Mouse (Mus musculus) G1E-ER4 (cell line): ENCODE results near the gene Mttp. TPM values are rescaled to one million over a fixed set of nuclear protein-coding genes. Genes with fewer than 3 reads are reported as not detected.

Source experiments
- GATA1 ChIP-seq: IDR thresholded peaks from one replicate; pipeline ENCODE4 v1.8.0; 2012; ENCODE audit warnings: low read length, inconsistent platforms
- polyA plus RNA-seq: library from polyadenylated mRNA; stranded (reverse); fragments of >175 nt; gene quantifications from 2 replicates; pipeline ENCODE4 v1.2.3, GENCODE M21; 2012

Mttp gene
- 0.39 and 0.71 TPM in 2 replicates for polyA plus RNA-seq

DNA sequence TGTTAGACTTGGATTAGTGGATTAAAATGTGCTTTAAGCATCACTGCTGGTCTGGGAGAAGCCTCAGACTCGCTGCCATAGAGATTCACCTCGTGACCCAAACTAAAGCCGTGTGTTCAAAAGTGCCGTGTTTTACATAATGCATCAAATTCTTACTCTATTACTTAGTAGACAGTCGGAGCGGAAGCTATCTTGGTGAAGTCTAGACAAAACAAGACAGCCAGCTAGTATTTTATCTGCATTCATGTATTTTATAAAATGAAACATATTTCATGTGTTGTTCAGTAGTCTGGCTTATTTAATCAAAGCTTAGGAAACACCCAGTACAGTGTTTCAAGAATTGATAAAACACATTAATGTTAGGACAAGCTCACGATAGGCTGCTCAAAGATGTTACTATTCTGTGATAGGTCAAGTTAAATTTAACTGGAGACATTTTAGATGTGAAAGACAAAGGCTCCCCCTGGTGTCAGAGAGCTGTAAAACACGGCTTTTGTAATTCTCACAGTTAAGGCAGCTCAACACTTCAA lies at the start of gene Mttp:
Mttp (minus strand) TSS at position 327 of the 530 bp plus-strand sequence.
- TF ChIP-seq GATA1, result peak; percentile 35

DNA sequence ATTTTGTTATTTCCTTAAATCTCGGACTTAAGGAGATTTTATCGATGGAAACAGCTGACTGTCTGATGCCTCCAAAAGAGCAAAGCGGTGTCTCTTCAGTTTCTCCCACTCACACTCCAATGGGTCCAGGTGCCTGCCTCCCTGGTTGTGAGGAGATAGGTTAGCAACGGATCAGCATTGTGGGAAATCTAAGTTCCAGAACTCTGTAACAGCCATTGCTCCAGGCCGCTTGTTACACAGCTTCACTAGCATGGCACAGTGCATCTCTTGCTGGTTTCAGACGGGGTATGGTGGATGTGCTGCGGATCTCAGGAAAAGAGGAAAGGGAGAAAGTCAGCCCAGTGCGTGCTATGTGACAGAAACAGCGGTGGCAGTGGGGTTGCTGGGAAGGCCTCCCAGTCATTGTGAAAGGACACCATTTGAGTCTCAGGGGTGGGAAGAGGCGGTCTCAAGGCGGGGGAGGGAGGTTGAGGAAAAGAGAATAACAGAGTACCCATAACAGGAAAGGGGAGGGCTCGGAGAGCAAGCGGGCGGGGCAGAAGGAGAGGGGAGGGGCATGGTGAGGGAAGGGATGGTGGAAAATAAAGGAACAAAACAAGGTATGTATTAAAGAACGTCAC lies 49.0 kb upstream of the Mttp start, which contains the start of gene 4930579F01Rik:
4930579F01Rik (minus strand) TSS at position 143 of the 620 bp plus-strand sequence.
- no peak for TF ChIP-seq GATA1

DNA sequence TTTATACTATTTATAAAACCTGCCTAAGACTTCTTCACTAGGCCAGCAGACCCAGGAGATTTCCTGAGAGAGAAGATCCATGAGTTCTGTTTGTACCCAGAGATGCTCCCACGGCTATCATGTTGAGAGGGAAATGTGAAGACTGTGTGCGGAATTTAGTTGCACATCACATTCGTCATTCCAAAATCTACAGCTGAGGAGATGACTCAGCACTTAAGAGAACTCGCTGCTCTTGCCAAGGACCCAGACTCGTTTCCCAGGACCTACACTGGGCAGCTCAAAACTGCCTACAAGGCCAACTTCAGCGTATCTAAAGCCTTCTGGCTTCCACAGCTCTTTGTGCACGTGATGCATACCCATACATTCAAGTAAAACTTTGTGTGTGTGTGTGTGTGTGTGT lies 47.5 kb upstream of the Mttp start:
- no peak for TF ChIP-seq GATA1

DNA sequence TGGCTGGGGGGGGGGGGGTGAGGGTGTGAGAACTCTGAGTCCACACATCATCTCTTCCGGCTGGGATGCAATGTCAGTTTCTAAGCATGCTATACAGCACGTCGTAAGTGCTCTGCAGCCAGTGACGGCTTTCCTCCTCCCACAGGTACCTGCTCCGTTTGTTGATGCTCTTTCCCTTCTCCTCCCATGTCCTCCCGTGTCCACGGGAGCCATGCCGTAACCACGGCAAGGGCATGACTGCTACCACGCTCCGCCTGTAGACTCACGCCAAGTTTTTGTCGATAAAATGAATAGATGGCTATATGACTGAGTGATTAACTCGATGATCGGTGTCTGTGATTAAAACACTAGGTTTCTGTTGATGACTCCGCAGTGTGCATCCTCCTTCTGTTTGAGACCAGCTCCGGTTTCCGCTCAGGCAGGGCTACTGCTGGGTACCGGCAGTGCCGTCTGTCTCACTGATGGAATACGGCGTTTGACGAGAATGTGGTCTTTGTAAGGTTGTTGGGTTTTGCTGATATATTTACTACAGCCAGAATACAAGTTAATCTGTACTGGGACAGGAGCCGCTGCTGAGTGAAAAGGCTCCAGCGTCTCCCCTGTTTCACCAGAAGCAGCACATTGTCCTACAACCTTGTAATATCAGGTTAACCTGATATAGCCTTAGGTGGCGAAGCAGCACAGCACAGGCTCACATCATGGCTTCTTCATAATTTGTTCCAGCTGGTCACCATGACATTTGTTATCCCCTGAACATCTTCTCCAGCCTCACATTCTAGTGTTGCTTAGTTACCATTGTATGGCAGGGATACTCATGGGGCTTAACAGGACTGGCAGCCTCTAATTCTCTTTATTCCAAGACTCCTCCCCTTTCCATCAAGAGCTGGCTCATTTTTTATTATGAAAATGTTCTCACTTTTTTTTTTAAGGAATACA lies 41.5 kb upstream of the Mttp start:
- TF ChIP-seq GATA1, result no peak

DNA sequence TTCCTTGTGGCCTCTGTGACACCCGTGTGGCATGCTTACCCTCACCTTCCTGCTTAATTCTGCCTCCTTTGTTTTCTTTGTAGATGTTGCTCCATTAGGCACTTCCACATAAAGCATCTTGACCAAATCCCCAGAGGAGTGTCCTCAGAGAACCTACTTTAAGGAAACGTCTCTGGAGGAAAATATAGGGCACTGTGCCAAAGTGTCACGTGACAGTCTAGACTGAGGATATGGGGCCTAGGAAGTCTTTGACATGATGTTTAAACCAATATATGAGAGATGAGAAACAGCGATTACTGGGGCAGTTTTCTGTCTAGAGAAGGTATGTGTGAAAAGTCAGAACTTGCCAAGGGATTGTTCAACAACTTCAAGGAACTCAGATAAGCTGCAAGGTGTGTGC lies 40.5 kb upstream of the Mttp start:
- TF ChIP-seq GATA1, result no peak

DNA sequence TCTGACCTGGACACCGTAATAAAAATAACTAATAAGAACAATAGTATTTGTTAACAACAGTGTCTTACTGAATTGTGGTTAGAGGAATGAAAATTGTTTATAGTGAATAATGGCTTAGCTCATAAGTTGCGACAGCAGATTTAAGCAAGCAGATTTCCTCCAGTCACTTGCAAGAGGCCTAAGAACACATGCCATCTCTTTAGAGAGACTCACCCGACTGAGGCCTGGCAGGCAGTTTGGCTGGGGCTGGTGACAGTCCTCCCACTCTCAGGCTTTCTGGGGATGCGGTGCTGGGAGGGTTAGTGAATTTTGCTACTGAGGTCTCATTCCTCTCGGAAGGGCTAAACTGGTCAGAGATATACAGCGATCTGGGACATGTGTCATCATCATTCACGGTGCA lies 38.6 kb upstream of the Mttp start:
- no peak for TF ChIP-seq GATA1

DNA sequence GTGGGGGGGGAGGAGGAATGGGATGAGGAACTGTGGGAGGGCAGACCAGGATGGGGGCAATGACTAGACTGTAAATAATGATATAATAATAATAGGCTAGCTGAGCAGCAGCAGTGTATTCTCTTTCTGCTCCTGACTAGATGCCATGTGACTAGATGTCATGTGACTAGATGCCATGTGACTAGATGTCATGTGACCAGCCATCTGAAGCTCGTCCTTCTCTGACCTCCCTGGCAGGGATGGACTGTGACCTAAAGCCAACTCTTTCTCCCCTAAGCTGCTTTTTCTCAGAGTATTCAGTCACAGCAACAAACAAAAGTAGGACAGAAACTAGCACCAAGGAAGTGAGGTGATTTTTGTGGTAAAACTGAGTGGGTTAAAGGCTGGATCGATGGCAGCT lies 37.3 kb upstream of the Mttp start:
- TF ChIP-seq GATA1, result no peak

DNA sequence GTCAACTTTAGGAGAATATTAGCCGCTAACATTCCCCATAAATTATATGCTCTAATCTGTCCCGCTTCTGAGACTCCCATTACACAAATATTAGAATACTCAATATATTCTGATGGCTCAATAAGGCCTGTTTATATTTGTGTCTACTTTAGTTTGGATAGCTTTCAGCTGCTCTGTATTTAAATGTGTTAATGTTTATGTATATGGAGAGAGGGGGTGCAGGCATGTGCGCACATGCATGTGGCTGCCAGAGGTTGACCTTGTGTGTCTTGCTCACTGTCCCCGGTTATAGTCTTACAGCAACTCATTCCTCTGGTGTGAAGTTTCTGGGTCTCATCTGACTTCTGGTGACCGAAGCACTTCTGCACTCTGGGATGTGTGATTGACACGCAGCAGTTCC lies 30.8 kb upstream of the Mttp start:
- no peak for TF ChIP-seq GATA1

DNA sequence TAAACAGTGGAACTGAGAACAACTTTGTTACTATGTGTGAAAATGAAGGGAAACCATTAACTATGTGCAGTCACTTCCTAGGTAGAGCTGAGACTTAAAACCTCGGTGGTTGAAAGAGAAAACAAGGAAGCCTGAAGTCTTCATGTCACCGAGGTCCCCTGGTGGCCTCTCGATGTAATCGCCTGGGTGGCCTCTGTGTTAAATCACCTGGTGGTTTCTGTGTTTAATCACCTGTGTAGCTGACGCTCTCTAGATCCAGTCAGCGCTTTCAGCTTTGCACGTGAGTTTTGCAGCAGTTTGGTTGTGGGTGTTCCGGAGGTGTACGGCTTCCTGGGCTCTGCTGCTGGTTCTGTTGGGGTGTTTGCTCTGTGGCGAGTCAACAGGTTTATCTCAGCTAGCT lies 28.5 kb upstream of the Mttp start:
- TF ChIP-seq GATA1, result no peak

DNA sequence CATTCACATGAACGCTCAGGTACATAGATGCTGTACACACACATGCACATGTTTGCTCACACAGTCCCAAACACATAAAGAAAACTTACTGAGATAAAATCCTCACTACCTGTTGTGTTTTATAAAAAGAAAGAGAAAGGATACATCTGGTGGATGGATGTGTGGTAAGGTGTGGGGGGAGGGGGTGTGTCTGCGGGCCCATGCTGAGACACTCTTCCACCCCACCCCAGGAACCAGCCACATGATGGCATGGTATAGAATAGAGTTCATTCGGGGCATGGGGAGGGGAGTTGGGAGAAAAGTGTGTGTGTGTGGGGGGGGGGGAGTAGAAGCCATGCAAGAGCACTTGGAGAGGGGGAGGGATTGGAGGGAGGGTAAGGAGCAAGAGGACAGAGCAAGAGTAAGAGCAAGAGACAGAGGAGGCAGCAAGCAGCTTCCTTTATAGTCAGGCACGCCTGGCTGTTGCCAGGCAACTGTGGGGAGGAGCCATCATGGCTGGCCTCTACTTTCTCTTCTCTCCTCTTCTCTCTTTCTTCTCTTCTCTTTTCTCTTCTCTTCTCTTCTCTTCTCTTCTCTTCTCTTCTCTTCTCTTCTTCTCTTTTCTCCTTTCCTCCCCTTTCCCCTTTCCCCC lies 17.9 kb upstream of the Mttp start:
- TF ChIP-seq GATA1, result no peak

DNA sequence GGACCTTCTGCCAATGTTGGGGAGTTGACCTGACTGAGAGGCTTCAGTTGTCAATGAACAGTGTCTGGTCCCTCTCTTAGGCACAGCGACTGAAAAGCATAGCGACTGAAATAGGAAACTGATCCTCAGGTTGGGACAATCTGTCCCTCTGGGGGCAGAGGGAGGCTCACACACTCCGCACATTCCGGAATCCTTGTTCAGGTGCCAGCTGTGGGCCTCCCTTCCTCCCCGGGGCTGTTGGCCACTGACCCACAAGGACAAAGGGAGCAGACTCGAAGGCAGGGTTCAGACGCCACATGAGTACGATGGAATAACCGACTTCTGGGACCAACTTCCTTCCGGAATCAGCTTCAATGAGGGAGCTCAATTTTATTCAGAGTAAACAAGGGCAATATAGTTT lies 16.9 kb upstream of the Mttp start:
- no peak for TF ChIP-seq GATA1

DNA sequence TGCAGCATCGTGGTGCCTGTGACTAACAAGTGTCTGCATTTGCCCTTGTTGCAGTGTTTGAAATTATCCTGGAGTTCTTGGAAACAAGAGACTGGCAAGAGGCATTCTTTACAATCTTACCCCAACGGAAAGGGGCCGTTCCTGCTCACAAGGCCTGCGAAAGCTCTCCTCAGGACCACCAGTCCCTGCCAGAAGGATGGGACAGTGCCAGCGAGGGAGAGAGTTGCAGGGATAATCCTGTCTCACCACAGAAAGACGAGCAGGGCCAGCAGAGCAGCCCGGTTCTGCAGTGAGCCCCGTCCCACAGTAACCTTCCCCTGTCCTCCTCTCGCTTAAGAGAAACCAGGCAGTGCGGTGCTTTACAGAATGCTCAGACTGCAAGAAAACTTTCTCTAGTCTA lies 11.9 kb upstream of the Mttp start:
- no peak for TF ChIP-seq GATA1

DNA sequence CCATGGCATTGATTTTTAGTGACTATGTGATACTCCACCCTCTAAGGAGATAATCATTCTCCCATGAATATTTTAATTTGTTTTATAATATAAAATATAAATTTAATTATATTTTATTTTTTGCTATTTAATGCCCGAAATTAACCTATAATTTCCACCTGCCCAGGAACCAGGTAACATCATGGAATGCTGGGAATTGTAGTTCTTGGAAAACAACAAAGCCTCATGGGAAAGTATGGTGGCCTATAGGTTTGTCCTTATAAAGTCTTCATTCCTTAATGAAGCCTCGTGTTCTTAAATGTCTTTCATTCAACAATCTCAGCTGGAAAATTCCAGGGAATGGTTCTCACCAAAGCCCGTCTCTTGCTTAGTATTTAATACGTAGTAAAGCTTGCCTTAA lies 10.3 kb upstream of the Mttp start:
- TF ChIP-seq GATA1, result no peak

DNA sequence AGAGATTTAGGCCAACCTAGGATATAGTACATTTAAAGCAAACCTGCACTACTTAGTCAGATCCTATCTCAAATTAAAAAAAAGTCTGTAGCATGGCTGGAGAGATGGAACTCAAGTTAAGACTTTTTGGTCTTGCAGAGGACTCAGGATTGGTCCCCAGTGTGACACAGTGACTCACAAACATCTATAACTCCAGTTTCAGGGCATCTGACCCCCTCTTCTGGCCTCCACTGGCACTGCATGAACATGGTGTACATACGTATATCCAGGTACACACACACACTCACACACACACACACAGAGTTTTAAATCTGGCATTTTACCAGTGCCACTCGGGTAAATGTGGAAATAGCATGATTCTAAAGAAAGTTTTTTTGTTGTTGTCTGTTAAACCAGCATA lies 4.0 kb upstream of the Mttp start:
- TF ChIP-seq GATA1, result no peak

DNA sequence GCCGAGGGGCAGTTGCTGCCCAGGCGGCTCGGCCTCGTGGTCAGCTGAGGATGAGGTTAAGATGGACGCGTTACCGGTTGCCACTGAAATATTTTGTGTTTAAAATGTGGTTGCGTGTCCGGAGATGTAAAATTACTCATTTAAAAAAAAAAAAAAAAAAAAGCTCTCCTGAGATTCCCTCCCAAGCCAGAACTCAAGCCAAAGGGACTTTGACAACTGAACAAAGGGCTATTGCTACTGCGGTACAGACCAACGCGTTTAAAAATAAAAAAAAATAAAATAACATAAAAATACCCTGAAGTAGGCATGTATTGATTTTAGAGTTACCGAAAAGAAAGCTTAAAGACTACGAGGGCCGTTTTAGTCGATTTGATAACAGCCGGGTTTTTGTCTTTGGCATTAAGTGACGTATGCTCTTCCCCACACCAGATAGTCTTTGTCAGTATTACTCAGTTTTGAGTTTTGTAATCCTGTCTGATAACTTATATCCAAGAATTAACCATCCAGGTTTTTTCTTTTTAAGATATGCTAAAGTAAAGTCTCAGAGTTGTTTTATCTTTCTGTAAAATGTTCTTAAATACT lies 617 bp downstream of the Mttp start:
- no peak for TF ChIP-seq GATA1
